Mouse (Mus musculus) forebrain, embryonic 14.5 days (tissue): ENCODE measurements around the gene Trim46. TPM values are rescaled to one million over a fixed set of nuclear protein-coding genes. Genes with fewer than 3 reads are reported as not detected.

Experiments used
- ATAC-seq: fragments of 200-750 bp; cut with Nextera tagmentation; 2 replicates; pipeline ENCODE4 v1.8.0; 2017; ENCODE audit warnings: mild to moderate bottlenecking, moderate library complexity
- DNase-seq: peaks from one replicate; pipeline ENCODE4 v3.0.0-alpha.2; 2015; ENCODE audit warnings: low spot score
- H3K27ac ChIP-seq: fragments of 300-500 bp; sonication (generic); 2 replicates; pipeline ENCODE4 v1.5.1; 2014; ENCODE audit warnings: low read depth, mild to moderate bottlenecking, control low read depth, low read length, moderate library complexity
- H3K27me3 ChIP-seq: fragments of 300-500 bp; sonication (generic); replicated peaks from 2 replicates; pipeline ENCODE4 v1.6.1; 2014; ENCODE audit warnings: low read length, control low read depth, mixed read lengths; ENCODE audit not compliant: control insufficient read depth, insufficient read depth
- H3K36me3 ChIP-seq: fragments of 300-500 bp; sonication (generic); 2 replicates; pipeline ENCODE4 v1.6.1; 2014; ENCODE audit warnings: low read length, control low read depth; ENCODE audit not compliant: control insufficient read depth, insufficient read depth
- H3K4me1 ChIP-seq: fragments of 300-500 bp; sonication (generic); 2 replicates; pipeline ENCODE4 v1.6.1; 2014; ENCODE audit warnings: antibody characterized with exemption, low read length, control low read depth; ENCODE audit not compliant: control insufficient read depth, insufficient read depth
- H3K4me2 ChIP-seq: fragments of 300-500 bp; sonication (generic); 2 replicates; pipeline ENCODE4 v1.6.1; 2014; ENCODE audit warnings: mild to moderate bottlenecking, control low read depth, low read length
- H3K4me3 ChIP-seq: fragments of 300-500 bp; sonication (generic); 2 replicates; pipeline ENCODE4 v1.5.1; 2014; ENCODE audit warnings: low read depth, low read length, control low read depth
- H3K9ac ChIP-seq: fragments of 300-500 bp; sonication (generic); 2 replicates; pipeline ENCODE4 v1.6.1; 2014; ENCODE audit warnings: mild to moderate bottlenecking, low read length, control low read depth, moderate library complexity
- H3K9me3 ChIP-seq: fragments of 300-500 bp; sonication (generic); replicated peaks from 2 replicates; pipeline ENCODE4 v1.6.1; 2016; ENCODE audit warnings: low read length, control low read depth, mixed read lengths; ENCODE audit not compliant: control insufficient read depth
- WGBS: fragments of 180-500 bp; shearing (Covaris S2); extraction: QIAGEN DNeasy Blood & Tissue Kit; methylation state at CpG from one replicate; pipeline ENCODE4 v1.1.7; 2014; 5-methylcytosine and 5-hydroxymethylcytosine counted together
- polyA plus RNA-seq: library from polyadenylated mRNA; unstranded; fragments of >200 nt; fragmentation: Nextera tagmentation; extraction: Ambion mirVana; gene quantifications from 2 replicates; pipeline ENCODE4 v1.2.1, GENCODE M21; 2014

The Trim46 gene
- polyA plus RNA-seq, 1 experiment from 2014 or later, result 34.0 TPM

DNA sequence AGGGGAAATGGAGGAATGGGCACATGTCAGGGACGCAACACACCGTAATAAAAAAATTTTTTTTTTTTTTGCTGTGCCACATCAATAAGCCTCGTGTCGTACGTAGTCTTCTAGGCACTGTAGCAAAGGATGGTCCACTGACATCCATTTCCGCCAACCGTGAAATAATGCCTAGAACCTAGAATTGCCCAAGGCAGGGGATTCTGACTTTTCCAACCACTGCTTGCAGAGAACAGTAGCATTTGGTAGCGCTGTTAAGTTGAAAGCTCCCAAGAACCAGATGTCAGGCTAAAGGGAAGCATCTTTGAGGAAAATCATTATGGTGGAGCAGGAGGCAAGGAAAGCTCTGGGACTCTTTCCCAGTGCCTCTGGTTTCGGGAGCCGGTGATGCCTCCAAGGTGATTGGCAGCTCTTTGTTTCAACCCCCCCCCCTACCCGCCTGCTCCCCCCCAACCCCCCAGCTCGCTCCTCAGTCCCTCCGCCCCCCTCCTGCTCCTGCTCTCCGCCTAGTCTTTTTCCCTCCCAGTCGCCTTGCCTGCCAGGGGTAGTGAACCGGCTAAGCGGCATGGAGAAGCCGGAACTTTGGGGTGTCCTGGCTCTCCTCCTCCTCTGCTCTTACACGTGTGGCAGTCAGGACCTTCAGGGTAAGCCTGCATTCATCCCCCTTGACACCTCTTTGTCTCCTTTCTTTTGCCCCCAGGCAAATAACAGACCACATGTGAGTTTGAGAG, 31.3 kb downstream of the Trim46 start, which contains the start of gene Thbs3:
TSS of gene Thbs3 (plus strand) at position 500 of the 731 bp plus-strand sequence.
- Histone ChIP-seq H3K4me2 (peak within 1 kb of the TSS; percentile 71), H3K9ac (peak within 1 kb of the TSS; percentile 77), H3K4me3 (peak within 1 kb of the TSS; percentile 81), H3K9me3 (no peaks in the 10 kb centered on the region), H3K27ac (peak within 1 kb of the TSS; percentile 98), H3K27me3 (no peaks in the 10 kb centered on the region), H3K4me1 (peaks cover 25% of the 10 kb centered on the region), H3K36me3 (peaks cover 16% of the 10 kb centered on the region)
- DNase-seq (peak; percentile 80), ATAC-seq (peak; percentile 16)
- WGBS, result 1% methylated on average over 19 of the region's 19 CpGs

DNA sequence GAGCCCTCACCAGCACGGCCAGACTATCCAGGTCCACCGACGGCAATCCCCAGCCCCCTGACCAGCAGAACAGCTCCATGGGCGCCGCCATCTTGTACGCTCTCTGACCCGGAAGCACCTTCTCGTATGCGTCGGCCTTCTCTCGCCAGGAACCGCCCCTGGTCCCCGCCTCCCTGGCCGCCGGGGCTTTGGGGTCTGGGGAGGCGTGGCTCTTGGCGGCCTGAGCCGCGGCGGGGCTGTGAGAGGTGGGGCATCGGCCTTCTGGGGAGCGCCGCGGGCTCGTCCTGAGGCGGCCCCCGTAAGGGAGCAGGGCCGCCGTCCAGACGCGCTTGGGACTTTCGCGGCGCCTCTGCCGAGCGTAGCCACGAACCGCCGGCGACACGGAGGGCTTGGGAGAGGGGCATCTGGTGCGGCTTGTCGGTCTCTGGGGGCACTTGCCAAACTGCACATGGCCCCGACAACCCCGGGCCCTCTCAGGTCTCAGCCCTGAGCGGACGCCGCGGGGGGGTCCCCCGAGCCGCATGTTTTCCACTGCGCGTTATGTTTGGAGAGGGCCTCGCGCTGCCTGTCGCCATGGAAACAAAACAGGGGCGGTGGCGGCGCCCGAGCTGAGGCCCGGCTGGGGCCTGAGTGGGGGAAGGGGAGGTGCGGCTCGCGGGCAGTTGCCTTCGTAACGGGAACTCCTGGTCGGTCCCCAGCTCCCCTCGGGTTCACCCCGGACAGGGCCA, 32.1 kb downstream of the Trim46 start:
- DNase-seq, result peak; percentile 97
- Histone ChIP-seq H3K4me1 (peaks cover 25% of the 10 kb centered on the region), H3K4me2 (peak overlapping the region; percentile 71), H3K27me3 (no peaks in the 10 kb centered on the region), H3K9ac (peak overlapping the region; percentile 77), H3K9me3 (no peaks in the 10 kb centered on the region), H3K4me3 (peak overlapping the region; percentile 81), H3K27ac (peak overlapping the region; percentile 98), H3K36me3 (peaks cover 21% of the 10 kb centered on the region)
- under 1% methylated on average over 66 of the region's 69 CpGs for WGBS
- peak; percentile 90 for ATAC-seq

DNA sequence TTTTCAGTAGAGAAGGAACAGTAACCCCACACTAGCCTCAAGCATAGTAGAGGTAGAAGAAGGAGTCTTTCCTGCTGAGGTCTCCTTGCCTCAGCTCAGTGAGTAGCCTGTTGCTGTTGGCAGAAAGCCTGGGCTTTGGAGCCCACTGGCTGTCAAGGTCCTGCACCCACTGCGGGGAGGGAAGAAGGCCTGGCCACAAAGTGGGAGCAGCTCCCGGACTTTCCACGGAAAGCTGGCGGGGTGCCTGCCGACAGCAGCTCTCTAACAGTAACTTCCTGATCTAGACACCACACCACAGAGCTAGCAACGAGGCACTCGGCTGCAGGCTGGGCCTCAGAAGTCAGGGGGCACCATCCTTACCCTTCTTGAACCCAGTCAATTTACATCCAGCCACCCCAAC, 35.4 kb downstream of the Trim46 start:
- Histone ChIP-seq H3K27me3 (no peaks in the 10 kb centered on the region), H3K27ac (no peak overlapping the region), H3K9me3 (no peaks in the 10 kb centered on the region), H3K36me3 (peaks cover 52% of the 10 kb centered on the region), H3K4me2 (no peak overlapping the region), H3K4me3 (no peak overlapping the region), H3K4me1 (peaks cover 19% of the 10 kb centered on the region), H3K9ac (no peak overlapping the region)
- ATAC-seq (no peak), DNase-seq (no peak)
- 83% methylated on average over 7 of the region's 7 CpGs for WGBS

DNA sequence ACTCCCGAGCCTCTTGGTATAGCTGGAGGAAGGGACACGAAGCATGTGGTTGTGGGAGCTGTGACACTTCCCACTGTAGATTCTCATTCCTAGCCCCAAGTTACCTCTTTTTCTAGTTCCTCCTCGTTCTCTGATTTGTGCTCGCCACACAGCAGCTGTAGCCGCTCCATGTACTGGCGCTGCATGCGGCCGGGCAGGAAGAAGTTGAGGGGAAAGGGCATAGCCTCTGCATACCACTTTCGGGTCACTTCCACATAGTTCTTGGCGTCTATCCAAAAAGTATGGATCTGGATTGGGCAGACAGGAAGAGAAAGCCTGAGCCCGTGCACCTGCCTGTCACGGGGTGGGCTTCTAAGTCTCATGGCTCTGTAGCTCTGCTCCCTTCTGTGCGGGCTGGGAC, 35.9 kb downstream of the Trim46 start:
- no peak overlapping the region for H3K4me2 ChIP-seq
- 88% methylated on average over 13 of the region's 13 CpGs for WGBS

DNA sequence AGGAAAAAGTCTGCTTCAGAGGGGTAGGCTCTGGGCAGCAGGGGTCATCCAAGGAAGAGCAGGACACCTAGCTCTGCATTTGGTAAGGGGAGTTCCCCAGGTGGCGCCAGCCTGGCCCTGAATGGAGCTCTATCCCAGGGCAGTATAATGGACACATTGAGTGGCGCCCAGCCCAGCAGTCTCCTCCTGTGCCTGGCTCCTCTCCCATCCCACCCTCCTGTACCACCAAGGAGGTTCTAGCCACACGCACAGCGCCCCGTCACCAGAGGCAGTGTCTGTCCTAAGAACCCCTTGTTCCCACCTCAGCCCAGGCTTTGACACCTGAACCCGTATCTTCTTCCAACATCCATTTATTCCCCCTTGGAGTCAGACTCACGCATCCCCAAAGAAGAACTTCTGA, 36.4 kb downstream of the Trim46 start:
- WGBS, result 94% methylated on average over 7 of the region's 7 CpGs
- no peak overlapping the region for H3K27ac ChIP-seq
- H3K9me3 ChIP-seq, result no peaks in the 10 kb centered on the region
- no peak overlapping the region for H3K9ac ChIP-seq
- DNase-seq (no peak), ATAC-seq (no peak)
- H3K27me3 ChIP-seq, result no peaks in the 10 kb centered on the region
- peaks cover 62% of the 10 kb centered on the region for H3K36me3 ChIP-seq
- H3K4me2 ChIP-seq, result no peak overlapping the region
- no peak overlapping the region for H3K4me3 ChIP-seq
- H3K4me1 ChIP-seq, result peaks cover 11% of the 10 kb centered on the region

More for the DNA sequence above, 35.9 kb downstream of the Trim46 start:
- Histone ChIP-seq H3K36me3 (peaks cover 57% of the 10 kb centered on the region), H3K27me3 (no peaks in the 10 kb centered on the region), H3K9ac (no peak overlapping the region), H3K9me3 (no peaks in the 10 kb centered on the region), H3K4me1 (peaks cover 13% of the 10 kb centered on the region), H3K27ac (no peak overlapping the region), H3K4me3 (no peak overlapping the region)
- DNase-seq, result no peak
- ATAC-seq, result no peak

DNA sequence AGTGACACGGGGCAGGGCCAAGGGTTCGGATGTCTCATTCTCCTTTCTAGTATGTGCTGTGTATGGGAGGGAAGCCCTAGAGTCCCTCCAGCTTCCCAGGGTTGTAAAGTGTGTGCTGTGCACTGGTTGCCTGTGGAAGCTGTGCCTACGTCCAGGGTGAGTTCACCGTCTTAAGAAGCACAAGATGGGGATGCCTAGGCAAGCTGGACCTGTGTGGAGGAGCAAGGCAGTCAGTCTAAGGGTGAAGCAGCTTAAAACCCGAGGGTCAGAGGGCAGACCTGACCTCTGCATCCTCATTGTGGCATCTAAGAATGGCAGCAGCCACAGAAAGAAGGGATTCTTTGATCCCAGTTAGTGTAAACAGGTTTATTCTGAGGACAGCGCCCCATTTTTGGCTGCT, 37.4 kb downstream of the Trim46 start:
- H3K4me2 ChIP-seq, result no peak overlapping the region
- H3K27ac ChIP-seq, result no peak overlapping the region
- peaks cover 62% of the 10 kb centered on the region for H3K36me3 ChIP-seq
- ATAC-seq (no peak), DNase-seq (no peak)
- no peaks in the 10 kb centered on the region for H3K9me3 ChIP-seq
- H3K27me3 ChIP-seq, result no peaks in the 10 kb centered on the region
- no peak overlapping the region for H3K9ac ChIP-seq
- peaks cover 9% of the 10 kb centered on the region; the same call in 1 of the 2 replicates for H3K4me1 ChIP-seq
- 85% methylated on average over 6 of the region's 6 CpGs for WGBS
- no peak overlapping the region for H3K4me3 ChIP-seq

DNA sequence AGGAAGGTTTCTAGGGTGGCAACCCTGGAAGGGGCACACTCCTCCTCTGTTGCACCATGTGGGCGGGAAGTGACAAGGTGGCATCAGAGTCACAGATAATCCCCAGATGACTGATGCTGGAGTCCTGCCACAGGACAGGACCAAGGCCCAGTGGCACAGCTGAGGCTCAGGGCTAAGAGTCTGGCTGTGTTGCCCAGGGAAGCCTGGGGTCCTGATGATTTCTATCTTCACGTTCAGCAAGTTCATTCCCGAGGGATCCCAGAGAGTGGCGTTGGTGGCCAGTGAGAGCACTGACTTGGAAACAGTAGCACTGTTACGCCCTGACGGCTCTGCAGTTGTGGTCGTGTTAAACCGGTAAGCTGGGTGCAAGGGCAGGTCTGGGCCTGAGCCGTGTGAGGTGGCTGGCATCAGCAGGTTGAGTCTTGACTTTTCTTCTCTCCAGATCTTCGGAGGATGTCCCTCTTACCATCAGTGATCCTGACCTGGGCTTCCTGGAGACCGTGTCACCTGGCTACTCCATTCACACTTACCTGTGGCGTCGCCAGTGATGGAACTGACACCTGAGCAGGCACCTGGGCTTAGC, 37.9 kb downstream of the Trim46 start:
- ATAC-seq (no peak), DNase-seq (no peak)
- H3K4me1 ChIP-seq, result peaks cover 9% of the 10 kb centered on the region
- H3K4me3 ChIP-seq, result no peak overlapping the region
- H3K27me3 ChIP-seq, result no peaks in the 10 kb centered on the region
- H3K9ac ChIP-seq, result no peak overlapping the region
- peaks cover 62% of the 10 kb centered on the region for H3K36me3 ChIP-seq
- no peaks in the 10 kb centered on the region for H3K9me3 ChIP-seq
- H3K27ac ChIP-seq, result no peak overlapping the region
- no peak overlapping the region for H3K4me2 ChIP-seq
- WGBS, result 92% methylated on average over 13 of the region's 13 CpGs

DNA sequence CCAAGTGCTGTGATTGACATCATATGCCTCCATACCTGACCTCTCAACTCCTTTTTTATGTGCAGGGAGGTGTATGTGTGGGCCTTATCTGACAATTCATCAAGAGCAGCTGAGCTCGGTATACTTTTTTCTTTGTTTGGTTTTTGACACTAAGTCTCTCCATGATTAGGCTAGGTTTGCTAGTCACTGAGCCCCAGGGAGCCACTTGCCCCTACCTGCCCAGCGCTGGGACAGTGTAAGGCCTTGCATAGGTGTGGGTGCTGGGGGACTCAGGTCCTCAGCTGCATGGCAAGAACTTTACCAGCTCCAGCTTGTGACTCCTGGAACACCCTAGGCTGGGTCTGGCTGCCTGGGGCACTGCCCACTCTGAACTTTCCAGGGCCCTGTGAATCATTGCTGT, 39.4 kb downstream of the Trim46 start:
- H3K9me3 ChIP-seq, result no peaks in the 10 kb centered on the region
- WGBS, result 88% methylated on average over 2 of the region's 2 CpGs
- no peaks in the 10 kb centered on the region for H3K27me3 ChIP-seq
- no peak for DNase-seq
- no peak overlapping the region for H3K4me2 ChIP-seq
- ATAC-seq, result no peak
- no peak overlapping the region for H3K9ac ChIP-seq
- H3K36me3 ChIP-seq, result peaks cover 62% of the 10 kb centered on the region
- peaks cover 4% of the 10 kb centered on the region for H3K4me1 ChIP-seq
- H3K4me3 ChIP-seq, result no peak overlapping the region
- no peak overlapping the region for H3K27ac ChIP-seq
